Mouse (Mus musculus): Measurements from ENCODE around the gene Nt5c.

GRCm38 (mm10) chr11:115441417-115441816, 50.2 kb downstream of the Nt5c start:
- TF ChIP-seq CTCF (IDR thresholded peaks at IDR 0.05; ENCODE audit: low read depth, low read length), result no peak
- TF ChIP-seq POLR2A (IDR thresholded peaks at IDR 0.05; ENCODE audit: extremely low read depth, insufficient read depth, low read length), result no peak
